Mouse (Mus musculus) stomach, postnatal 0 days (tissue): ENCODE results near the gene Zmynd12. TPM values are rescaled to one million over a fixed set of nuclear protein-coding genes. Genes with fewer than 3 reads are reported as not detected.
A peak's percentile ranks its signal among the peaks of the same experiment; 100 is the strongest.

Experiments used
- ATAC-seq: fragments of 200-750 bp; cut with Nextera tagmentation; 2 replicates; pipeline ENCODE4 v1.8.0; 2017; ENCODE audit not compliant: low FRiP score, low TSS enrichment
- DNase-seq: peaks from one replicate; pipeline ENCODE4 v3.0.0-alpha.2; 2016; ENCODE audit warnings: low spot score
- H3K27ac ChIP-seq: fragments of 300-500 bp; sonication (generic); replicated peaks from 2 replicates; pipeline ENCODE4 v1.5.1; 2014; ENCODE audit warnings: mild to moderate bottlenecking, control low read depth
- H3K27me3 ChIP-seq: fragments of 300-500 bp; sonication (generic); 2 replicates; pipeline ENCODE4 v1.6.1; 2014; ENCODE audit warnings: low read length; ENCODE audit not compliant: control insufficient read depth, insufficient read depth
- H3K36me3 ChIP-seq: fragments of 300-500 bp; sonication (generic); 2 replicates; pipeline ENCODE4 v1.6.1; 2014; ENCODE audit warnings: low read length, mixed read lengths; ENCODE audit not compliant: control insufficient read depth, insufficient read depth
- H3K4me1 ChIP-seq: fragments of 300-500 bp; sonication (generic); replicated peaks from 2 replicates; pipeline ENCODE4 v1.6.1; 2014; ENCODE audit warnings: antibody characterized with exemption; ENCODE audit not compliant: control insufficient read depth, insufficient read depth
- H3K4me2 ChIP-seq: fragments of 300-500 bp; sonication (generic); replicated peaks from 2 replicates; pipeline ENCODE4 v1.6.1; 2014; ENCODE audit warnings: low read depth, mild to moderate bottlenecking, control low read depth, moderate library complexity
- H3K4me3 ChIP-seq: fragments of 300-500 bp; sonication (generic); 2 replicates; pipeline ENCODE4 v1.5.1; 2014; ENCODE audit warnings: low read depth, low read length, control low read depth
- H3K9ac ChIP-seq: fragments of 300-500 bp; sonication (generic); 2 replicates; pipeline ENCODE4 v1.6.1; 2014; ENCODE audit warnings: mild to moderate bottlenecking, low read length, control low read depth, mixed read lengths
- H3K9me3 ChIP-seq: fragments of 300-500 bp; sonication (generic); 2 replicates; pipeline ENCODE4 v1.6.1; 2016; ENCODE audit warnings: low read length; ENCODE audit not compliant: control insufficient read depth
- CTCF ChIP-seq: IDR thresholded peaks from 2 replicates; pipeline ENCODE4 v1.5.1; 2016; ENCODE audit warnings: antibody characterized with exemption, low read depth, mild to moderate bottlenecking, moderate library complexity
- EP300 ChIP-seq: optimal IDR thresholded peaks from 2 replicates; pipeline ENCODE3; 2016; ENCODE audit warnings: antibody characterized with exemption
- WGBS: fragments of 180-500 bp; shearing (Covaris S2); extraction: QIAGEN DNeasy Blood & Tissue Kit; methylation state at CpG from one replicate; pipeline ENCODE4 v1.1.7; 2014; 5-methylcytosine and 5-hydroxymethylcytosine counted together
- polyA plus RNA-seq: library from polyadenylated mRNA; unstranded; fragments of >200 nt; fragmentation: Nextera tagmentation; extraction: Ambion mirVana; gene quantifications from 2 replicates; pipeline ENCODE4 v1.2.1, GENCODE M21; 2015

Gene Zmynd12
- 0.15 and 0.35 TPM in 2 replicates for polyA plus RNA-seq

GRCm38 (mm10) chr4:119422294-119422964 lies at the start of gene Zmynd12, which contains the start of gene Ppcs:
Gene Zmynd12, plus strand, starts transcription at chr4:119422814.
Gene Ppcs, minus strand, starts transcription at chr4:119422420.
- Histone ChIP-seq H3K4me3 (peak within 1 kb of the TSS; percentile 63), H3K9me3 (no peaks in the 10 kb centered on the region), H3K9ac (peak within 1 kb of the TSS; percentile 82), H3K4me2 (peak within 1 kb of the TSS; percentile 93), H3K27ac (peak within 1 kb of the TSS; percentile 87), H3K36me3 (no peaks in the 10 kb centered on the region), H3K27me3 (no peaks in the 10 kb centered on the region), H3K4me1 (peaks cover 4% of the 10 kb centered on the region; the same call in 1 of the 2 replicates)
- TF ChIP-seq CTCF, result peak; percentile 51
- TF ChIP-seq EP300, result peak; percentile 42
- ATAC-seq (peak; percentile 96), DNase-seq (peak; percentile 92)
- WGBS, result under 1% methylated on average over 52 of the region's 52 CpGs

GRCm38 (mm10) chr4:119381471-119382190 lies 41.0 kb upstream of the Zmynd12 start:
- Histone ChIP-seq H3K36me3 (no peaks in the 10 kb centered on the region), H3K27me3 (no peaks in the 10 kb centered on the region), H3K9ac (no peak overlapping the region), H3K4me2 (no peak overlapping the region), H3K4me3 (no peak overlapping the region), H3K9me3 (no peaks in the 10 kb centered on the region), H3K27ac (no peak overlapping the region), H3K4me1 (no peaks in the 10 kb centered on the region)
- TF ChIP-seq CTCF (no peak), EP300 (no peak)
- 63% methylated on average over 7 of the region's 7 CpGs for WGBS
- ATAC-seq, result no peak
- DNase-seq, result no peak

- no peak overlapping the region for H3K4me3 ChIP-seq
- H3K4me1 ChIP-seq, result no peaks in the 10 kb centered on the region
These were observed 33.4 kb upstream of the Zmynd12 start for GRCm38 (mm10) chr4:119389184-119389583.

GRCm38 (mm10) chr4:119390369-119390768 lies 32.2 kb upstream of the Zmynd12 start:
- WGBS, result 71% methylated on average over 1 of the region's 1 CpGs
- Histone ChIP-seq H3K9me3 (no peaks in the 10 kb centered on the region), H3K27ac (no peak overlapping the region), H3K4me2 (no peak overlapping the region), H3K36me3 (no peaks in the 10 kb centered on the region), H3K27me3 (no peaks in the 10 kb centered on the region), H3K4me1 (no peaks in the 10 kb centered on the region), H3K4me3 (no peak overlapping the region), H3K9ac (no peak overlapping the region)
- peak; percentile 30 for DNase-seq
- no peak for ATAC-seq
- TF ChIP-seq CTCF (peak; percentile 64), EP300 (no peak)

More at GRCm38 (mm10) chr4:119389184-119389583, 33.4 kb upstream of the Zmynd12 start:
- 78% methylated on average over 3 of the region's 3 CpGs for WGBS
- no peak for TF ChIP-seq CTCF
- no peak for TF ChIP-seq EP300
- Histone ChIP-seq H3K27ac (no peak overlapping the region), H3K36me3 (no peaks in the 10 kb centered on the region), H3K4me2 (no peak overlapping the region), H3K9me3 (no peaks in the 10 kb centered on the region), H3K27me3 (no peaks in the 10 kb centered on the region), H3K9ac (no peak overlapping the region)
- no peak for DNase-seq
- no peak for ATAC-seq

GRCm38 (mm10) chr4:119398751-119399150 lies 23.9 kb upstream of the Zmynd12 start:
- Histone ChIP-seq H3K4me1 (no peaks in the 10 kb centered on the region), H3K4me2 (no peak overlapping the region), H3K27me3 (no peaks in the 10 kb centered on the region), H3K36me3 (no peaks in the 10 kb centered on the region), H3K9ac (no peak overlapping the region), H3K9me3 (0 out of 2 replicates have a peak, but pooled peaks cover 3% of the 10 kb centered on the region), H3K4me3 (no peak overlapping the region), H3K27ac (no peak overlapping the region)
- ATAC-seq (no peak), DNase-seq (no peak)
- no peak for TF ChIP-seq EP300
- no peak for TF ChIP-seq CTCF
- 72% methylated on average over 7 of the region's 7 CpGs for WGBS
